Mouse (Mus musculus): ENCODE measurements at regions not wholly inside any gene's neighbourhood (a gene's known extent, or its start where the extent isn't known, plus 50 kb on each side); places are given as distances from the start of the nearest gene placed in this dataset.

DNA sequence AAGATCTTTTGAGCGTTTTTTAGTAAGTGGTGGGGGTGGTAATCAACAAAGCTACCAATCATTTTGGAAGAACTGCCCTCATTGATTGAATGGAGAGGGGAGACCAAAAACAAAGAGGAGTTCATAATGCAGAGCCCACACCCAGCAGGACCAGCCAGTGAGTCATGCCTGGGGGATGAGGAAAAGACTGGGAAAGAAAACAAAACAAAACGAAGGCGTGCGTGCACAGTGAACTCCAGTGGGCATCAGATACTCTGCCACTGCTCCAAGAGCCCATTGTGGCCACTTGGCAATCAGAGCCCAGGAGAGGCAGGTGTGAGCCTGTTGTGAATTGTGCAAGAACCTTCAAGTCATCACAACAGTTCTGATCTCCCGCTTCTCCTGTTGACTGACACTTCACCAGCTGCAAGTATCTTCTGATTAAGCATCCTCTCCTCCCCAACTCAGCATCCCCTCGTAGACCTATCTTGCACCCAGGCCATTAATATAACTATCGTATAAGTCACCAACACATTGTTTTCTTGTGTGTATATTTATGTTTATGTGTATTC is 351.1 kb upstream of the Trib2 start:
- TF ChIP-seq POLR2A (IDR thresholded peaks at IDR 0.05; ENCODE audit: low read depth, low read length) (no peak), CTCF (IDR thresholded peaks at IDR 0.05; ENCODE audit: borderline replicate concordance, insufficient read depth, low read length) (no peak)
- Histone ChIP-seq H3K4me1 (ENCODE audit: control insufficient read depth, insufficient read depth, low read length) (no peaks in the 10 kb centered on the region; the same call in none of the 2 replicates), H3K4me3 (ENCODE audit: insufficient read depth, low read length) (no peak overlapping the region), H3K27ac (ENCODE audit: insufficient read depth, low read length) (no peak overlapping the region)

DNA sequence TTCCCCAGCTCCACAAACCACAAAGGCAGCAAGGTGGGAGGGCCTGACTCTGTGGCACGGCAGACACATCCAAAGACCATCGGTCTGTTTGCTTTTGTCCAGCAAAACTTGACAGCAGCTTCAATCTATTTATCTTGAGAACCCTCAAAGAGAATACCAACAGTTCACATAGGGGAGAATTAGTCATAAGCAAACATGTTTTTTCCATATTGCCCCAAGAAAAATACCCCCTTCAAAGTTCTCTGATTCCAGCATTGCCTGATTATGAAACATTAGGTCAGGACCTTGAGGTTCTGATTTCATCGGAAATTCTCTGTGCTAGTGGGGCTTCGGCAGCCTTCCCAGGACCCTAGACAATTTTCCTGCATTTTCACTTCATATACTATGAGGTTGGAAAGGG is 348.4 kb upstream of the Trib2 start:
- no peaks in the 10 kb centered on the region; the same call in 1 of the 2 replicates for H3K4me1 ChIP-seq (ENCODE audit: control insufficient read depth, insufficient read depth, low read length)
- H3K27ac ChIP-seq (ENCODE audit: insufficient read depth, low read length), result 0 out of 2 replicates have a peak overlapping the region, but pooled peaks have one; percentile 8
- no peak for TF ChIP-seq CTCF (IDR thresholded peaks at IDR 0.05; ENCODE audit: borderline replicate concordance, insufficient read depth, low read length)
- TF ChIP-seq POLR2A (IDR thresholded peaks at IDR 0.05; ENCODE audit: low read depth, low read length), result no peak
- H3K4me3 ChIP-seq (ENCODE audit: insufficient read depth, low read length), result no peak overlapping the region

DNA sequence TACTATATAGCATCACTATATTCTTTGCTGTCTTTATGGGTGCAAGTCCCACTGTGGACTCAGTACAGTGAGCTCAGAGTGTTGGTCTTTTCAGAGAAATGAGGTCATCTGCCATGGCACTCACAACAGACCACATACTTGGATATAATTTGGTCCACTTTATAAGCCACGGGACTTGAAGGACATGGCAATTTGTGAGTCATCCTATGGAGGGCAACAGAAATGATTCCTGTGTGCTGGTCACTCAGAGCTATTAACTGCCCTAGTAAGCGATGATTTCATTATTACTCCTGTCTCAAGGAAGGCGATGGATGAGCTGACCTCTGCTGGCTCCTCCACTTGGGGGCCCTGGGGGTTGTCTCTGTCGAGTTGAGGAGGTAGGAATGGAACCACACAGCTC is 345.2 kb upstream of the Trib2 start:
- no peak overlapping the region for H3K4me3 ChIP-seq (ENCODE audit: insufficient read depth, low read length)
- no peaks in the 10 kb centered on the region; the same call in 1 of the 2 replicates for H3K4me1 ChIP-seq (ENCODE audit: control insufficient read depth, insufficient read depth, low read length)
- no peak for TF ChIP-seq CTCF (IDR thresholded peaks at IDR 0.05; ENCODE audit: borderline replicate concordance, insufficient read depth, low read length)
- no peak for TF ChIP-seq POLR2A (IDR thresholded peaks at IDR 0.05; ENCODE audit: low read depth, low read length)
- H3K27ac ChIP-seq (ENCODE audit: insufficient read depth, low read length), result no peak overlapping the region

DNA sequence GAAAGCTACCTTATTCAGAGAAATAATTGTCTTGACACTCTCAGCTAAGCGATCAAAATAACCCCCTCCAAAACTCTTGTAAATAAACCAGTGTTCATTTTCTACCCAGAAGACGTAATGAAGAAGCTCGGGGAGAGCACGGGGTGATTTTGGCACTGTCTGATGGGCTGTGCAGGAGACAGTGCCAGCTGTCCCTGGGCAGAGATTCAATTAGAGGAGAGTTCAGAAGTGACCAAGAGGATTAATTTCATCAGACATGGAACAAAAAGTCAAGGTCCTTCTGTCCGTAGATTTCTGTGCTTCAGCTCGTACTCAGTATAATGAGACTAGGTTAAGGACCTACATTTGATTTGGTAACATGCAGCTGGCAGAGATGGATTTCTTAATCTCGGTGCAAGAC is 341.2 kb upstream of the Trib2 start:
- no peak overlapping the region for H3K4me3 ChIP-seq (ENCODE audit: insufficient read depth, low read length)
- TF ChIP-seq CTCF (IDR thresholded peaks at IDR 0.05; ENCODE audit: borderline replicate concordance, insufficient read depth, low read length) (no peak), POLR2A (IDR thresholded peaks at IDR 0.05; ENCODE audit: low read depth, low read length) (no peak)

DNA sequence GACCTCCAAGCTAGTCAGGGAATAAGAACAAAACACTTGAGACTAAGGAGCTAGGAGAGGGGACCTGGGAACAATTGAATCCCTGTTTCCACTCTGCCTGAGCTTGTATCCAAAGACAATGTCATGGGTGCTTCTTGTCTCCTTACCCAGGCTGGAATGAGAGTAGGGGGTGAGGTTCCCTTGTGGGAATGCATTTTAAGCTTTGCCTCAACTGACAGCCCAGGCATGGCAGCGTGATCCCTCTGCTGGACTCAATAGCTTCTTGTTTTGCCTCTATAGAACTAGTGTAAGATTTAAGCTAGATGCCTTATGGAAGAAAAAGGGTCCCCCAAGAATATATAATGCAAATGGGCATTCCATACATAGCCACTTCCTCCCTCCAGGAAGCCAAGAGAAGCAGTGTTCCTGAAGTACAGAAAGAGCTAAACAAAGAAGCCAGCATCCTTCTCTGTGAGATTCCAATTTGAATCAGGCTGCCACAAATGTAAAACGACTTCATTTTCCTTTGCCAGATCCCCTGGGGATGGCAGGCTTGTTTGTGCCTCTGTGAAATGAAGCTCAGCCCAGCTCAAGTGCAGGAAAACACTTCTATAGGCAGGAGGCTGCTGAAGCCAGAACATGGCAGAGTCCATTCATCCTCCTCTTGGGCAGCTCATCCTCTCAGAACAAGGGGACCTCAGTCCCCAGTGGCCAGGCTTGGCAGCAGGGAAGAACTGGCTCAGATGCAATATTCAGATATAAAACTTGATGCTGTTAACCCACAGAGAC is 339.3 kb upstream of the Trib2 start:
- no peak overlapping the region for H3K27ac ChIP-seq (ENCODE audit: insufficient read depth, low read length)
- TF ChIP-seq CTCF (IDR thresholded peaks at IDR 0.05; ENCODE audit: borderline replicate concordance, insufficient read depth, low read length) (no peak), POLR2A (IDR thresholded peaks at IDR 0.05; ENCODE audit: low read depth, low read length) (no peak)

More for the DNA sequence above, 341.2 kb upstream of the Trib2 start:
- peaks cover 10% of the 10 kb centered on the region for H3K4me1 ChIP-seq (ENCODE audit: control insufficient read depth, insufficient read depth, low read length)
- no peak overlapping the region for H3K27ac ChIP-seq (ENCODE audit: insufficient read depth, low read length)

DNA sequence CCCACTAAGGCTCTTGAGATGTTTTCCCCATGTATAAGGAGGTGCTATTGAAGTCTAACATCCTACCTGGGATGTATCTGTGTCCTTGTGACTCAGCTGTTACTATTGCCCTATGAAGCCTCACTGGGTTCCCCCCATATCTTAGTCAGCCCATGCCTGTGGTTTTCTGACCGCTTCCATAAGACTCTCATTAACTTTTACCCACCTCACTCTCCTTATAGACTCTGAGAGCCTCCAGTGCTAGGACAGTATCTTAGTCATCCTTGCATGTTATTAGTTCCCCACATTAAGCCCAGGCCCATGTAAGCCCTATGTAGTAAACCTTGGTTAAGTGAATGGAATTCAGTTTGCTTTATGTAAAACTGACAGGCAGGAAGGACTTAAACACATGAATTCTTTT is 337.5 kb upstream of the Trib2 start:
- no peak for TF ChIP-seq CTCF (IDR thresholded peaks at IDR 0.05; ENCODE audit: borderline replicate concordance, insufficient read depth, low read length)
- no peak for TF ChIP-seq POLR2A (IDR thresholded peaks at IDR 0.05; ENCODE audit: low read depth, low read length)
- peak overlapping the region; percentile 49; the same call in 1 of the 2 replicates for H3K27ac ChIP-seq (ENCODE audit: insufficient read depth, low read length)
- peaks cover 18% of the 10 kb centered on the region for H3K4me1 ChIP-seq (ENCODE audit: control insufficient read depth, insufficient read depth, low read length)
- no peak overlapping the region for H3K4me3 ChIP-seq (ENCODE audit: insufficient read depth, low read length)

More for the DNA sequence above, 339.3 kb upstream of the Trib2 start:
- Histone ChIP-seq H3K4me1 (ENCODE audit: control insufficient read depth, insufficient read depth, low read length) (peaks cover 18% of the 10 kb centered on the region), H3K4me3 (ENCODE audit: insufficient read depth, low read length) (no peak overlapping the region)

DNA sequence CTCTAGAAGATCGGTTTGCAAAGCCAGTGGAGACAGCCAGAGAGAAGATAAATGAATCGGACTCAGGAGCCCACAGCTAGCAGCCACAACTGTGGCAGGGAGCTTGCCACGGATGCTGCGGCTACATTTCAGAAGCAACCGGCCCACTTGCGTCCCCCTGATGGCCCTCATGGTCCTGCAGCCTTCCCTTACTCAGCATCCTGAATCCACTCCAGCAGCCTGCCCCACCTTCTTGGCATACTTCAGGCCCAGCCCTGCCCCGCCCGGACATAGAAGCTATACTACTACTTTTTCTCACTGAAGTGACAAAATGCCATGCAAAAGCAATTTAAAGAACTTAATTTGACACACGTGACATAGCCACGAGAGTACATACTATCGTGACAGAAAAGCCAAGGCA is 335.4 kb upstream of the Trib2 start:
- no peak for TF ChIP-seq CTCF (IDR thresholded peaks at IDR 0.05; ENCODE audit: borderline replicate concordance, insufficient read depth, low read length)
- Histone ChIP-seq H3K4me1 (ENCODE audit: control insufficient read depth, insufficient read depth, low read length) (peaks cover 18% of the 10 kb centered on the region), H3K4me3 (ENCODE audit: insufficient read depth, low read length) (no peak overlapping the region), H3K27ac (ENCODE audit: insufficient read depth, low read length) (peak overlapping the region; percentile 90)

DNA sequence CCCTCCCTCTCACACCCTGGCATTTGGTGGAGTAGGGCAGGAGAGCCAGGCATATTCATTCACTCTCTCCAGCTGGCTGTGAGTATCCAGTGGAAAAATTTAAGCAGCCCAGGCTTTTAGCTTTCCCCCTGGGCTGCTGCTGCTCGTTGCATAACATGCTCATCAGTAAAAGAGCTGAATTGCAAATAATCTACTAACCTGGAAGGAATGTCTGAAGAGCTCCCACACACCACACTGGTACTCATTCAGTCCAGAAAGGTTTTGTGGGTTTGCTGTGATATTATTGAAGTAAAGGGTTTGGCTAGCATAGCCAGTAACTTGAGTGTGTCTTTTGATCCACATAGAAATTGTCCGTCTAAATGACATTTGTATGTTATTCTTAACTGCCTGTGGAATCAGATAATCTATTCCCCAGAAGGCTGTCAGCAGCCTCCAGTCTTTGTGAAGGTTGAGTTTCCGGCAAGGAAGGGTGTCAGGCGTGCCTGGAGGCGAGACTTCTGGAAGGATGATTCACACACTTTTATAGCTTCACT is 334.5 kb upstream of the Trib2 start:
- peaks cover 19% of the 10 kb centered on the region for H3K4me1 ChIP-seq (ENCODE audit: control insufficient read depth, insufficient read depth, low read length)
- H3K4me3 ChIP-seq (ENCODE audit: insufficient read depth, low read length), result no peak overlapping the region
- TF ChIP-seq CTCF (IDR thresholded peaks at IDR 0.05; ENCODE audit: borderline replicate concordance, insufficient read depth, low read length) (no peak), POLR2A (IDR thresholded peaks at IDR 0.05; ENCODE audit: low read depth, low read length) (no peak)
- peak overlapping the region; percentile 90 for H3K27ac ChIP-seq (ENCODE audit: insufficient read depth, low read length)

DNA sequence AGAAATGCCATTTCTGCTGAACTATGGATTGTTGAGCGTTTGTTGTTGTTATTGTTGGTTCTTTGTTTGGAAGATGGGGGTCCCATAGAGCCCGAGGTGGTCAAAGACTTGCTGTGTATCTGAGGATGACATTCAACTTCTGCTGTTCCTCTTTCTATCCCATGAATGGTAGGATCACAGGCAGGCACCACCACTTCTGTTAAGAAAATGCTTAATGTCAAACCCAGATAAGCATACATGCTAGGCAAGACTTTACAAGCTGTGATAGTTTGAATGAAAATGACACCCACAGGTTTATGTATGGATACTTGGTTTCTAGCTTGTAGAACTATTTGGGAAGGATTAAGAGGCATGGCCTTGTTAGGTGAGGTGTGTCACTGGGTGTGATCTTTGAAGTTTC is 330.2 kb upstream of the Trib2 start:
- Histone ChIP-seq H3K4me3 (ENCODE audit: insufficient read depth, low read length) (no peak overlapping the region), H3K4me1 (ENCODE audit: control insufficient read depth, insufficient read depth, low read length) (peaks cover 9% of the 10 kb centered on the region), H3K27ac (ENCODE audit: insufficient read depth, low read length) (no peak overlapping the region)
- TF ChIP-seq CTCF (IDR thresholded peaks at IDR 0.05; ENCODE audit: borderline replicate concordance, insufficient read depth, low read length), result no peak
- TF ChIP-seq POLR2A (IDR thresholded peaks at IDR 0.05; ENCODE audit: low read depth, low read length), result no peak

DNA sequence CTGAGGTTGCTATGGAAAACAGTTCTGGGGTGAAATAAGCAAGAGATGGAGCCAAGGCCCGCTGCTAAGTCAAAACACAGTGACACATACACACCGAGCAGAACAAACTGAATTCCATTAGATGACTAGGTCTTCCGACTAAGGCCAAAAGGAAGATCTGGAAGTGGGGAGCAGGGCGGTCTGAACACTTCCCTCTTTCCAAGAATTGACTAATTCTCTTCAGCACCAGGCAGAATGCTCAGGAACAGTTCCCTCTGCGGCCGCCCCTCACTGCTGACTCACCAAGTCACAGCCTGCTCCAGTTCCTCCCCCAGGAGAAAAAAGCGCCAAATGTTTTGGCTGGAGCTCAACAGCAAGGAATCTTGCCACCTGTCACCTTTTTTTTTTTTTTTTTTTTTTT is 328.9 kb upstream of the Trib2 start:
- H3K27ac ChIP-seq (ENCODE audit: insufficient read depth, low read length), result no peak overlapping the region
- TF ChIP-seq POLR2A (IDR thresholded peaks at IDR 0.05; ENCODE audit: low read depth, low read length), result no peak
- no peak for TF ChIP-seq CTCF (IDR thresholded peaks at IDR 0.05; ENCODE audit: borderline replicate concordance, insufficient read depth, low read length)
- peaks cover 8% of the 10 kb centered on the region for H3K4me1 ChIP-seq (ENCODE audit: control insufficient read depth, insufficient read depth, low read length)
- H3K4me3 ChIP-seq (ENCODE audit: insufficient read depth, low read length), result no peak overlapping the region
